9 mouse cellular contexts compared by ENCODE assay signal in the genomic region with DNA sequence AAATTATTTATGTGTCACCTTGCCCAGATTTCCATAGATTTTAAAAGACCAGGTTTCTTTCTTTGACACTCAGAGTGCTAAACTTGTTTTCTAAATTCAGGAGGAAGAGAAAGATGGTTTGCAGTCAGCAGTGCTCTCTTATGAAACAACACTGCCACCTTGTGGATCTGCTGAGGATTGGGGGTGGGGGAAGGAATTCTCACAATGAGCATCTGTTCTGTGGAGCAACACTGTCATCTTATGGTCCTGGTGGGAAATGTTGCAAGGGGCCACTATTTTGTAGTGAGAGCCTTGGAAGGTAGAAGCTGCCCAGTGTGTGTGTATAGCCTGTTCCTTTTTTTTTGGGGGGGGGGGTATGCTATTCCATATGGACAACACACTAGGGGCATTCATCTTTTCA. TPM values are rescaled to one million over a fixed set of nuclear protein-coding genes. Genes with fewer than 3 reads are reported as not detected.
DNase-seq lines count a peak whose midpoint lies in the region; ATAC-seq and TF ChIP-seq lines count a peak whose summit lies in the region.
"Had no signal": no experiment of that assay in that cellular context is flagged by ENCODE, and none has a peak within 500 bp of the region (broad histone marks: within the 10 kb centered on the region; RNA-seq: fewer than 3 reads in every experiment).

No protein-coding gene starts in this region.

- TF ChIP-seq CTCF in intestine, postnatal 0 days (IDR thresholded peaks at IDR 0.05; ENCODE audit: low read depth) = peak; percentile 96

- no peaks in the 10 kb centered on the region for H3K4me1 ChIP-seq in heart, embryonic 11.5 days (ENCODE audit: control insufficient read depth, insufficient read depth, low read length)
- no peaks in the 10 kb centered on the region for H3K4me1 ChIP-seq in intestine, postnatal 0 days (replicated peaks; ENCODE audit: control insufficient read depth, insufficient read depth, low read length)
- no peaks in the 10 kb centered on the region for H3K4me1 ChIP-seq in midbrain, embryonic 10.5 days

- H3K4me2 ChIP-seq in heart, embryonic 11.5 days = no peak overlapping the region
- no peak overlapping the region for H3K4me2 ChIP-seq in intestine, postnatal 0 days (replicated peaks; ENCODE audit: low read depth)

- H3K27me3 ChIP-seq in heart, embryonic 11.5 days (ENCODE audit: control insufficient read depth, insufficient read depth, low read length) = no peaks in the 10 kb centered on the region
- H3K27me3 ChIP-seq in intestine, postnatal 0 days (replicated peaks; ENCODE audit: control insufficient read depth, insufficient read depth, low read length) = no peaks in the 10 kb centered on the region
- H3K27me3 ChIP-seq in midbrain, embryonic 10.5 days (ENCODE audit: low read depth, poor library complexity, severe bottlenecking) = no peaks in the 10 kb centered on the region

- no peak for ATAC-seq in heart, embryonic 11.5 days (replicated peaks; ENCODE audit: insufficient number of reproducible peaks, low FRiP score, low TSS enrichment)
- peak; percentile 56; the same call in 1 of the 2 replicates for ATAC-seq in intestine, postnatal 0 days

- H3K4me3 ChIP-seq in heart, embryonic 11.5 days (ENCODE audit: low read depth, low read length) = no peak overlapping the region
- no peak overlapping the region for H3K4me3 ChIP-seq in intestine, postnatal 0 days (ENCODE audit: low read depth, low read length)
- H3K4me3 ChIP-seq in midbrain, embryonic 10.5 days = no peak overlapping the region
- H3K4me3 ChIP-seq: myocyte had no signal

- peak; percentile 95 for DNase-seq in heart, adult 11 months
- DNase-seq in embryo, embryonic 11 days = peak; percentile 75
- peak; percentile 22 to 31 for DNase-seq in gastrocnemius, postnatal 36 days
- peak; percentile 78 to 80 for DNase-seq in left cerebral cortex, postnatal 14 days (ENCODE audit: low spot score in 2 of 2)
- peak; percentile 67 for DNase-seq in midbrain, embryonic 10.5 days (ENCODE audit: low spot score)
- DNase-seq in right cerebral cortex, postnatal 36 days (ENCODE audit: low spot score in 2 of 2) = peak; percentile 32 to 56

- no peak overlapping the region for H3K9ac ChIP-seq in heart, embryonic 11.5 days (ENCODE audit: low read depth, low read length)
- H3K9ac ChIP-seq in intestine, postnatal 0 days (ENCODE audit: low read depth, low read length) = no peak overlapping the region

- H3K9me3 ChIP-seq in heart, embryonic 11.5 days (replicated peaks; ENCODE audit: control insufficient read depth, low read length) = no peaks in the 10 kb centered on the region
- no peaks in the 10 kb centered on the region for H3K9me3 ChIP-seq in intestine, postnatal 0 days (ENCODE audit: control insufficient read depth)
- no peaks in the 10 kb centered on the region for H3K9me3 ChIP-seq in midbrain, embryonic 10.5 days (replicated peaks)

- H3K27ac ChIP-seq in heart, embryonic 11.5 days (ENCODE audit: low read depth, low read length) = no peak overlapping the region
- no peak overlapping the region for H3K27ac ChIP-seq in intestine, postnatal 0 days (ENCODE audit: low read depth, low read length)
- H3K27ac ChIP-seq in midbrain, embryonic 10.5 days (replicated peaks) = no peak overlapping the region

- H3K36me3 ChIP-seq in heart, embryonic 11.5 days (ENCODE audit: control insufficient read depth, insufficient read depth, low read length) = no peaks in the 10 kb centered on the region
- no peaks in the 10 kb centered on the region for H3K36me3 ChIP-seq in intestine, postnatal 0 days (ENCODE audit: control insufficient read depth, insufficient read depth)
- H3K36me3 ChIP-seq in midbrain, embryonic 10.5 days = peaks cover 15% of the 10 kb centered on the region; the same call in 1 of the 2 replicates

- intact Hi-C loops in gastrocnemius, postnatal 36 days (cut with DNase I) = loop anchor here (2.0 to 10.0 kb wide), 3 partner anchors 165 to 389 kb away; a partner anchor contains a TSS
- intact Hi-C loops in left cerebral cortex, postnatal 14 days (cut with DNase I) = loop anchor here (1.0 to 5.0 kb wide), 2 partner anchors 165 to 446 kb away; a partner anchor contains a TSS

RNA-seq across cellular contexts. Expression of a gene that starts 15.6 kb away (rescaled TPM):
- polyA plus RNA-seq in heart, embryonic 11.5 days (2014; fragmentation: Nextera tagmentation; extraction: Ambion mirVana) = 25.7 and 26.6 TPM in 2 replicates
- total RNA-seq in gastrocnemius, postnatal 36 days (2021) = 1 to 10 TPM; 2.9 to 3.3 TPM
- 13.6 and 14.5 TPM in 2 replicates for polyA plus RNA-seq in intestine, postnatal 0 days (2015; fragmentation: Nextera tagmentation; extraction: Ambion mirVana)
- 10 to 100 TPM; 22.8 to 24.4 TPM for total RNA-seq in left cerebral cortex, postnatal 14 days (2021)
- polyA plus RNA-seq in midbrain, embryonic 10.5 days (2016; fragmentation: Nextera tagmentation; extraction: Ambion mirVana) = 54.6 and 61.5 TPM in 2 replicates

RNA-seq across cellular contexts. Expression of a gene that starts 20.3 kb away (rescaled TPM):
- polyA plus RNA-seq in heart, embryonic 11.5 days (2014; fragmentation: Nextera tagmentation; extraction: Ambion mirVana) = 19.4 and 23.2 TPM in 2 replicates
- 10 to 100 TPM; 20.6 to 24.2 TPM for total RNA-seq in gastrocnemius, postnatal 36 days (2021)
- polyA plus RNA-seq in intestine, postnatal 0 days (2015; fragmentation: Nextera tagmentation; extraction: Ambion mirVana) = 12.0 and 12.7 TPM in 2 replicates
- total RNA-seq in left cerebral cortex, postnatal 14 days (2021) = 10 to 100 TPM; 41.9 to 46.8 TPM
- polyA plus RNA-seq in midbrain, embryonic 10.5 days (2016; fragmentation: Nextera tagmentation; extraction: Ambion mirVana) = 20.9 and 23.3 TPM in 2 replicates

RNA-seq across cellular contexts. Expression of a gene that starts 20.3 kb away (rescaled TPM):
- 21.8 and 23.8 TPM in 2 replicates for polyA plus RNA-seq in heart, embryonic 11.5 days (2014; fragmentation: Nextera tagmentation; extraction: Ambion mirVana)
- total RNA-seq in gastrocnemius, postnatal 36 days (2021) = 10 to 100 TPM; 12.5 to 12.6 TPM
- 20.9 and 22.0 TPM in 2 replicates for polyA plus RNA-seq in intestine, postnatal 0 days (2015; fragmentation: Nextera tagmentation; extraction: Ambion mirVana)
- 10 to 100 TPM; 20.0 to 27.0 TPM for total RNA-seq in left cerebral cortex, postnatal 14 days (2021)
- polyA plus RNA-seq in midbrain, embryonic 10.5 days (2016; fragmentation: Nextera tagmentation; extraction: Ambion mirVana) = 27.0 and 31.3 TPM in 2 replicates

RNA-seq across cellular contexts. Expression of a gene that starts 40.2 kb away (rescaled TPM):
- 10.5 and 14.5 TPM in 2 replicates for polyA plus RNA-seq in heart, embryonic 11.5 days (2014; fragmentation: Nextera tagmentation; extraction: Ambion mirVana)
- 1 to 10 TPM; 2.1 to 2.3 TPM for total RNA-seq in gastrocnemius, postnatal 36 days (2021)
- 16.9 and 18.3 TPM in 2 replicates for polyA plus RNA-seq in intestine, postnatal 0 days (2015; fragmentation: Nextera tagmentation; extraction: Ambion mirVana)
- total RNA-seq in left cerebral cortex, postnatal 14 days (2021) = 1 to 10 TPM; 2.1 to 3.2 TPM
- polyA plus RNA-seq in midbrain, embryonic 10.5 days (2016; fragmentation: Nextera tagmentation; extraction: Ambion mirVana) = 10.9 and 11.3 TPM in 2 replicates

RNA-seq across cellular contexts. Expression of a gene that starts 40.4 kb away (rescaled TPM):
- 66.5 and 71.0 TPM in 2 replicates for polyA plus RNA-seq in heart, embryonic 11.5 days (2014; fragmentation: Nextera tagmentation; extraction: Ambion mirVana)
- total RNA-seq in gastrocnemius, postnatal 36 days (2021) = 10 to 100 TPM; 49.5 to 51.4 TPM
- 77.4 and 78.1 TPM in 2 replicates for polyA plus RNA-seq in intestine, postnatal 0 days (2015; fragmentation: Nextera tagmentation; extraction: Ambion mirVana)
- total RNA-seq in left cerebral cortex, postnatal 14 days (2021) = 10 to 100 TPM; 59.0 to 62.6 TPM
- 74.8 and 75.4 TPM in 2 replicates for polyA plus RNA-seq in midbrain, embryonic 10.5 days (2016; fragmentation: Nextera tagmentation; extraction: Ambion mirVana)

Comparison
In these comparisons a context has a peak if more than half of its experiments do, and no peak if none do; other contexts are left out.
1. DNase-seq: peak in every context shown above with its lines; median percentile 95 in heart, adult 11 months; 79 in left cerebral cortex, postnatal 14 days; 75 in embryo, embryonic 11 days; 67 in midbrain, embryonic 10.5 days; 44 in right cerebral cortex, postnatal 36 days; 26 in gastrocnemius, postnatal 36 days.